Mouse (Mus musculus) forebrain, embryonic 10.5 days (tissue): ENCODE results near the gene Pim2. TPM values are rescaled to one million over a fixed set of nuclear protein-coding genes. Genes with fewer than 3 reads are reported as not detected.
"Not testable (repeated sequence)": the region's sequence is repeated elsewhere in the genome, so short reads cannot be mapped to it uniquely, and the experiment has no call there.

ENCODE experiments used
- DNase-seq: peaks from one replicate; pipeline ENCODE4 v3.0.0-alpha.2; 2017; ENCODE audit warnings: low spot score; ENCODE audit errors: extremely low spot score
- H3K27ac ChIP-seq: fragments of 300-500 bp; sonication (generic); 2 replicates; pipeline ENCODE4 v1.5.1; 2016; ENCODE audit warnings: mild to moderate bottlenecking
- H3K27me3 ChIP-seq: fragments of 300-500 bp; sonication (generic); 2 replicates; pipeline ENCODE4 v1.6.1; 2016; ENCODE audit warnings: mild to moderate bottlenecking; ENCODE audit not compliant: poor library complexity, severe bottlenecking
- H3K36me3 ChIP-seq: fragments of 300-500 bp; sonication (generic); replicated peaks from 2 replicates; pipeline ENCODE4 v1.6.1; 2016; ENCODE audit warnings: mild to moderate bottlenecking, moderate library complexity
- H3K4me1 ChIP-seq: fragments of 300-500 bp; sonication (generic); 2 replicates; pipeline ENCODE4 v1.6.1; 2016
- H3K4me3 ChIP-seq: fragments of 300-500 bp; sonication (generic); 2 replicates; pipeline ENCODE4 v1.5.1; 2016; ENCODE audit warnings: mild to moderate bottlenecking, moderate library complexity
- H3K9me3 ChIP-seq: fragments of 300-500 bp; sonication (generic); 2 replicates; pipeline ENCODE4 v1.6.1; 2016; ENCODE audit warnings: mild to moderate bottlenecking, moderate library complexity
- WGBS: fragments of 180-500 bp; shearing (Covaris S2); methylation state at CpG from one replicate; pipeline ENCODE4 v1.1.7; 2016; 5-methylcytosine and 5-hydroxymethylcytosine counted together
- polyA plus RNA-seq: library from polyadenylated mRNA; unstranded; fragments of >200 nt; fragmentation: Nextera tagmentation; extraction: Ambion mirVana; gene quantifications from 2 replicates; pipeline ENCODE4 v1.2.1, GENCODE M21; 2016

The Pim2 gene
- polyA plus RNA-seq, 1 experiment from 2014 or later: 10.4 TPM

DNA sequence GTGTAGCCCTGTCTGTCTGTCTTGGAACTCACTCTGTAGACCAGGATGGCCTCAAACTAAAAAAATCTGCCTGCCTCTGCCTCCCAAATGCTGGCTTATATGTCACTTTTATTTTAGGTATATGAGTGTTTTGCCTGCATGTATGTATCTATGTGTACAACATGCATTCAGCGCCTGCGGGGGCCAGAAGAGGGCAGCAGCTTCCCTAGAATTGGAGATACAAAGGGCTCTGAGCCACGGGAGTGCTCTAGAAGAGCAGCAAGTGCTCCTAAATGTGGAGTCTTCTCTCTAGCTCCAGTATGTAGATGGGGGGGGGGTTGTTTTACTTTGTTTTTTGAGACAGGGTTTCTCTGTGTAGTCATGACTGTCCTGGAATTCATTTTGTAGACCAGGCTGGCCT is 37.6 kb downstream of the Pim2 start:
- not testable (repeated sequence) for H3K27ac ChIP-seq

DNA sequence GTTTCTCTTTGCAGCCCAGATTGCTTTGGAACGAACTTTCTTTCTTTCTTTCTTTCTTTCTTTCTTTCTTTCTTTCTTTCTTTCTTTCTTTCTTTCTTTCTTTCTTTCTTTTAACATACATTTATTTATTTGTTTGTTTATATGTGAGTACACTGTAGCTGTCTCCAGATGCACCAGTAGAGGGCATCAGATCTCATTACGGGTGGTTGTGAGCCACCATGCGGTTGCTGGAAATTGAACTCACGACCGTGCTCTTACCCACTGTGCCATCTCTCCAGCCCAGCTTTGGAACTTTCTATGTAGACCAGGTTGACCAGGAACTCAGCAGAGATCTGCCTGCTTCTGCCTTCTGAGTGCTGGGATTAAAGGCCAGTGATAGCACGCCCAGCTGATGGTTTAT is 39.9 kb downstream of the Pim2 start:
- not testable (repeated sequence) for H3K27ac ChIP-seq, DNase-seq, H3K9me3 ChIP-seq, H3K36me3 ChIP-seq, H3K4me3 ChIP-seq
- peaks cover 29% of the 10 kb centered on the region for H3K4me1 ChIP-seq
- peaks cover 34% of the 10 kb centered on the region for H3K27me3 ChIP-seq
- WGBS: 75% methylated on average over 6 of the region's 6 CpGs

More for the DNA sequence above, 37.6 kb downstream of the Pim2 start:
- Histone ChIP-seq H3K4me1 (peaks cover 15% of the 10 kb centered on the region), H3K27me3 (peaks cover 11% of the 10 kb centered on the region)
- not testable (repeated sequence) for DNase-seq, H3K36me3 ChIP-seq, H3K9me3 ChIP-seq, H3K4me3 ChIP-seq
- WGBS: 29% methylated on average over 3 of the region's 3 CpGs

DNA sequence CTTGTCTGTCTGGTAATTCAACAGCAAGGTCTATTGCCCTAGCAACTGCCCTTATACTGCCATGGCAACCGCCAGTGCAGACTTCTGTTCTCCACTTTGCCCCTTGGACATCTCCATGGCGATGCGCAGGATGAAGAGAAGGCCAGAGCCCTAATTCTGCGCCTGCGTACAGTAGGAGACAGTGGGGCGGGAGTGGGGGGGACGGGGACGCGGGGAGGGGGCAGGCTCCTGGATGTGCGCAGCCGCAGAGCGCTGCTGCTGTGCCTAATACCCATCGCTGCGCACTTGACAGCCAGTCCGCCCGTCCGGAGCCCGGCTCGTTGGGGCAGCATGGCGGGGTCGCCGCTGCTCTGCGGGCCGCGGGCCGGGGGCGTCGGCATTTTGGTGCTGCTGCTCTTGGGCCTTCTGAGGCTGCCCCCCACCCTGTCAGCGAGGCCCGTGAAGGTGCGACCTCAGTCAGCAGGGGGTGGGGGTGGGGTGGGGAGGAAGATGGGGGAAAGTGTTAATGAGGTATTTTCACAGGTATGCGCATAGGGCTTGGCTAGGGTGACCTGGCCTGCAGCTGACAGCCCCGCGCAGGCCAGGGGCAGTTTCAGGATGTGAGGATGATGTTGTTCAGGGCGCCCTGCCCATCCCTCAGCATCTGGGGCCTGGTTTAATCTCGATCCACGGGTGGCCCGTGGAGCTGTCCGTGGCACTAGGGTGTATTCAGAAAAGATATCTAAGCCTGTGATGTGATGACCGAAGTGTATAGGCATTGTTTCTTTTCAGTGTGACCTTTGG is 41.7 kb downstream of the Pim2 start, which contains the start of gene Pcsk1n:
Gene Pcsk1n (plus strand): TSS at position 222 of the 783 bp plus-strand sequence.
- Histone ChIP-seq H3K27me3 (peaks cover 53% of the 10 kb centered on the region), H3K4me1 (peaks cover 30% of the 10 kb centered on the region), H3K4me3 (peak within 1 kb of the TSS; percentile 51), H3K27ac (peak within 1 kb of the TSS; percentile 73), H3K36me3 (no peaks in the 10 kb centered on the region), H3K9me3 (no peaks in the 10 kb centered on the region)
- WGBS: 10% methylated on average over 40 of the region's 40 CpGs
- peak; percentile 51 for DNase-seq

DNA sequence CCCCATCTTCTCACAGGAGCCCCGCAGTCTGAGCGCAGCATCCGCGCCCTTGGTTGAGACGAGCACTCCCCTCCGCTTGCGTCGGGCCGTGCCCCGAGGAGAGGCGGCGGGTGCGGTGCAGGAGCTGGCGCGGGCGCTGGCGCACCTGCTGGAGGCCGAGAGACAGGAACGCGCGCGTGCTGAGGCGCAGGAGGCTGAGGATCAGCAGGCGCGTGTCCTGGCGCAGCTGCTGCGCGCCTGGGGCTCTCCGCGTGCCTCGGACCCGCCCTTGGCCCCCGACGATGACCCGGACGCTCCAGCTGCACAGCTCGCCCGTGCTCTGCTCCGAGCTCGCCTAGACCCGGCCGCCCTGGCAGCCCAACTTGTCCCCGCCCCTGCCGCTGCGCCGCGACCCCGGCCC is 44.0 kb downstream of the Pim2 start:
- peak overlapping the region; percentile 40; the same call in 1 of the 2 replicates for H3K27ac ChIP-seq

DNA sequence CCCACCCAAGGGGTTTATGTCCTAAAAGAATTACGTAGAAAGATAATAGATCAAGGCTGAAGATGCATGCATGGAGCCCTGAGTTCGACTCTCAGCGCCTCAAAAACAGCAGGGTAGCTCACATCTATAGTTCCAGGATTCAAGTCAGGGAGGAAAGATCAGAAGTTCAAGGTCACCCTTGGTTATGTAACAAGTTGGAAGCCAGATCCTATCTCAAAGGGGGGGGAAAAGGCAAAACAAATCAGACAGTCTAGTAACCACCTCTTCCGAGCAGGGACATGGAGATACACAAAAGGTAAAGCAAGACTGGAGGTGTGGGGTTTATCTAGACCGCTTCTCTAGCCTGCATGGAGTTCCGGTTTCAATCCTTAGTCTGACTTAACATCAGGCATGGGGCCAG is 48.2 kb downstream of the Pim2 start:
- Histone ChIP-seq H3K9me3 (peaks cover 6% of the 10 kb centered on the region; the same call in 1 of the 2 replicates), H3K27ac (no peak overlapping the region), H3K4me1 (peaks cover 28% of the 10 kb centered on the region), H3K36me3 (peaks cover 24% of the 10 kb centered on the region), H3K4me3 (no peak overlapping the region), H3K27me3 (peaks cover 80% of the 10 kb centered on the region)
- DNase-seq: no peak
- WGBS: 78% methylated on average over 6 of the region's 6 CpGs

More for the DNA sequence above, 44.0 kb downstream of the Pim2 start:
- Histone ChIP-seq H3K9me3 (no peaks in the 10 kb centered on the region), H3K4me3 (peak overlapping the region; percentile 46), H3K4me1 (peaks cover 30% of the 10 kb centered on the region), H3K27me3 (peaks cover 75% of the 10 kb centered on the region), H3K36me3 (no peaks in the 10 kb centered on the region)
- WGBS: 19% methylated on average over 48 of the region's 48 CpGs
- peak; percentile 27 for DNase-seq

DNA sequence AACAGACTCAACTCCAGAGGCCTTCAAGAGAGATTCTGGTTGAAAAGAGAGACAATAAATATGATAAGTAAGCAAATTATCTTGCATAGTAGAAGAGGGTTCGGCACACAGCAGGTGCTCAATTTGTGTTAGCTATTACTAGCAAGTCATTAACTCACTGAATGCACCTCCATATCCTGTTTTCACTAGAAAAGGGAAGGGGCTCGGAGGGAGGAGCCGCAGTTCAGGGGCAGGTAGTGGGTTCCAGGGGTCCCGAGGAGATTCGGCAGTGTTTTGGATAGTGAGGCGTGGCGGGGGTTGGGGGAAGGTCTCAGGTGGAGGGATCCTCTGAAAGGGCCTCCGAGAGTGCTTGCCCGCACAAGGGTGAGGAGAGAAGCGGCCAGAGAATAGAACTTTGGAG is 49.1 kb downstream of the Pim2 start:
- peaks cover 6% of the 10 kb centered on the region; the same call in 1 of the 2 replicates for H3K9me3 ChIP-seq
- peaks cover 24% of the 10 kb centered on the region for H3K4me1 ChIP-seq
- no peak overlapping the region for H3K27ac ChIP-seq
- peaks cover 72% of the 10 kb centered on the region for H3K27me3 ChIP-seq
- peak overlapping the region; percentile 19; the same call in 1 of the 2 replicates for H3K4me3 ChIP-seq
- 13% methylated on average over 10 of the region's 10 CpGs for WGBS
- peak; percentile 22 for DNase-seq
- H3K36me3 ChIP-seq: peaks cover 33% of the 10 kb centered on the region

DNA sequence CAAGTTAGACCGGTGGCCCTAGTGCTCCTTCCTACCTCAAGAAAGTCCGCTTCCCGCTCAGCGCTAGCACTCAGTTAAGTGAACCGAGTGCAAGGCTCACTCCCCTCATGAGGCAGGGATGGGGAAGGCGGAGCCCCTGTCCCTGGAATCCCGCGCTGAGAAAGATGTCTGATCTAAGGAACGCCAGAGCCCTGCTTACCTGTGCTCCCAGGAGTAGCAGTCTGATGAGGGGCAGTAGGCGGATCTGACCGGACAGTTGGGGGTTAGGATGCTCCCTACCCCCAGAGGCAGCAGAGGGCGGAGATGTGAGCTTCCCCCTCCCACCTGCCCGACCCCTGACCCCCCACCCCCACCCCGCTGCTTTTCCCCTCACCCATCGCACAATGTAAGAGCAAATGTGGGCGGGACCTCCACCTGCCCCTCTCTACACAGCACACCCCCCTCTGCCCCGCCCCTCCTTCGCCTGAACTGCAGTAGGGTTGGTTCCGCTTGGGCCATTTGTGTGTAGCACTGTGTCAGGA is 50.3 kb downstream of the Pim2 start, which contains the start of gene Eras:
Gene Eras (minus strand): TSS at position 338 of the 521 bp plus-strand sequence.
- no peak within 1 kb of the TSS for H3K27ac ChIP-seq
- H3K36me3 ChIP-seq: peaks cover 45% of the 10 kb centered on the region
- peaks cover 60% of the 10 kb centered on the region for H3K27me3 ChIP-seq

More for the DNA sequence above, 50.3 kb downstream of the Pim2 start, which contains the start of gene Eras:
- Histone ChIP-seq H3K4me3 (peak within 1 kb of the TSS; percentile 19), H3K9me3 (peaks cover 6% of the 10 kb centered on the region; the same call in 1 of the 2 replicates), H3K4me1 (0 out of 2 replicates have a peak, but pooled peaks cover 15% of the 10 kb centered on the region)
- no peak for DNase-seq
- 14% methylated on average over 19 of the region's 19 CpGs for WGBS

Other genes starting within 250 kb of the Pim2 start
- 9.2 and 11.6 TPM in 2 replicates for gene Syp, start 239.8 kb upstream of the Pim2 start, polyA plus RNA-seq
- 3.2 and 3.6 TPM in 2 replicates for gene Prickle3, start 221.0 kb upstream of the Pim2 start, polyA plus RNA-seq
- 49.7 and 50.4 TPM in 2 replicates for gene Plp2, start 206.9 kb upstream of the Pim2 start, polyA plus RNA-seq
- gene Magix, start 197.0 kb upstream of the Pim2 start, polyA plus RNA-seq: 0.10 TPM in 1 of 2 replicates, not detected in the other
- 44.4 and 46.1 TPM in 2 replicates for gene Gpkow, start 181.1 kb upstream of the Pim2 start, polyA plus RNA-seq
- gene Wdr45, start 163.9 kb upstream of the Pim2 start, polyA plus RNA-seq: 16.3 and 20.0 TPM in 2 replicates
- 0.47 TPM in 1 of 2 replicates, not detected in the other for gene Gm45208, start 156.0 kb upstream of the Pim2 start, polyA plus RNA-seq
- 76.5 and 78.4 TPM in 2 replicates for gene Praf2, start 149.8 kb upstream of the Pim2 start, polyA plus RNA-seq
- 14.5 and 19.3 TPM in 2 replicates for gene Ccdc120, start 127.4 kb upstream of the Pim2 start, polyA plus RNA-seq
- gene Tfe3, start 115.7 kb upstream of the Pim2 start, polyA plus RNA-seq: 25.3 and 29.3 TPM in 2 replicates
- gene Gripap1, start 88.5 kb upstream of the Pim2 start, polyA plus RNA-seq: 45.6 TPM in 2 replicates
- gene Kcnd1, start 56.0 kb upstream of the Pim2 start, polyA plus RNA-seq: 0.87 and 1.0 TPM in 2 replicates
- 40.3 and 40.8 TPM in 2 replicates for gene Otud5, start 36.9 kb upstream of the Pim2 start, polyA plus RNA-seq
- 25.0 and 27.3 TPM in 2 replicates for gene Slc35a2, start 5.8 kb downstream of the Pim2 start, polyA plus RNA-seq
- 128 and 129 TPM in 2 replicates for gene Pqbp1, start 21.0 kb downstream of the Pim2 start, polyA plus RNA-seq
- gene Timm17b, start 21.1 kb downstream of the Pim2 start, polyA plus RNA-seq: 182 and 186 TPM in 2 replicates
- gene Gm10491, start 29.6 kb downstream of the Pim2 start, polyA plus RNA-seq: not detected in 2 replicates
- gene Gm10490, start 31.3 kb downstream of the Pim2 start, polyA plus RNA-seq: not detected in 2 replicates
- 8.7 and 8.9 TPM in 2 replicates for gene Pcsk1n, start 41.6 kb downstream of the Pim2 start, polyA plus RNA-seq
- gene Eras, start 50.3 kb downstream of the Pim2 start, polyA plus RNA-seq: 0.22 and 0.43 TPM in 2 replicates
- gene Hdac6, start 69.6 kb downstream of the Pim2 start, polyA plus RNA-seq: 75.6 and 76.7 TPM in 2 replicates
- gene Gata1, start 99.8 kb downstream of the Pim2 start, polyA plus RNA-seq: 6.6 and 8.0 TPM in 2 replicates
- not detected in 2 replicates for gene Glod5, start 140.2 kb downstream of the Pim2 start, polyA plus RNA-seq
- gene Suv39h1, start 196.5 kb downstream of the Pim2 start, polyA plus RNA-seq: 106 and 109 TPM in 2 replicates
- 0.14 and 0.17 TPM in 2 replicates for gene Was, start 212.2 kb downstream of the Pim2 start, polyA plus RNA-seq